Mouse (Mus musculus) cerebellum, adult 2 months (tissue): ENCODE results near the gene Gm20425. TPM values are rescaled to one million over a fixed set of nuclear protein-coding genes. Genes with fewer than 3 reads are reported as not detected.

Experiments
- DNase-seq, 2 experiments: peaks; one replicate each; pipeline ENCODE4 v3.0.0; 2021
- H3K27ac ChIP-seq: fragments of 200-500 bp; 2 replicates; pipeline ENCODE4 v1.5.1; 2012; ENCODE audit warnings: low read length, control low read depth, inconsistent platforms; ENCODE audit not compliant: insufficient read depth
- H3K27me3 ChIP-seq: fragments of 200-500 bp; 2 replicates; pipeline ENCODE4 v1.6.1; 2012; ENCODE audit warnings: inconsistent platforms, mild to moderate bottlenecking, low read length, moderate library complexity; ENCODE audit not compliant: control insufficient read depth, insufficient read depth
- H3K4me1 ChIP-seq: fragments of 200-500 bp; 2 replicates; pipeline ENCODE4 v1.6.1; 2011; ENCODE audit warnings: low read length; ENCODE audit not compliant: control insufficient read depth, insufficient read depth
- H3K4me3 ChIP-seq: fragments of 200-500 bp; replicated peaks from 2 replicates; pipeline ENCODE3; 2011; ENCODE audit warnings: mild to moderate bottlenecking, low read depth, low read length, control low read depth; ENCODE audit not compliant: insufficient read depth
- CTCF ChIP-seq: fragments of 200-500 bp; IDR thresholded peaks from 2 replicates; pipeline ENCODE4 v1.5.1; 2011; ENCODE audit warnings: low read depth, mild to moderate bottlenecking, control low read depth, low read length, moderate library complexity, borderline replicate concordance; ENCODE audit not compliant: insufficient read depth
- POLR2A ChIP-seq: fragments of 200-500 bp; IDR thresholded peaks from 2 replicates; pipeline ENCODE4 v1.6.1; 2011; ENCODE audit warnings: low read length, control low read depth, borderline replicate concordance; ENCODE audit not compliant: insufficient read depth
- WGBS: fragments of 180-500 bp; shearing (Covaris S2); methylation state at CpG from one replicate; pipeline ENCODE4 v1.1.7; 2018; 5-methylcytosine and 5-hydroxymethylcytosine counted together
- polyA plus RNA-seq: library from polyadenylated mRNA; depleted of rRNA; stranded (reverse); fragments of >200 nt; gene quantifications from 2 replicates; pipeline ENCODE4 v1.2.3, GENCODE M21; 2012

Gm20425 gene
- polyA plus RNA-seq, 1 experiment = 0.39 TPM

GRCm38 (mm10) chr9:103229037-103229867 lies 855 bp downstream of the Gm20425 start:
- H3K4me1 ChIP-seq = peaks cover 3% of the 10 kb centered on the region; the same call in 1 of the 2 replicates
- no peaks in the 10 kb centered on the region for H3K27me3 ChIP-seq
- WGBS = 87% methylated on average over 15 of the region's 15 CpGs
- TF ChIP-seq POLR2A = no peak
- no peak for TF ChIP-seq CTCF
- peak overlapping the region; percentile 0 for H3K4me3 ChIP-seq
- DNase-seq = no peak
- H3K27ac ChIP-seq = peak overlapping the region; percentile 31; the same call in 1 of the 2 replicates

DNA sequence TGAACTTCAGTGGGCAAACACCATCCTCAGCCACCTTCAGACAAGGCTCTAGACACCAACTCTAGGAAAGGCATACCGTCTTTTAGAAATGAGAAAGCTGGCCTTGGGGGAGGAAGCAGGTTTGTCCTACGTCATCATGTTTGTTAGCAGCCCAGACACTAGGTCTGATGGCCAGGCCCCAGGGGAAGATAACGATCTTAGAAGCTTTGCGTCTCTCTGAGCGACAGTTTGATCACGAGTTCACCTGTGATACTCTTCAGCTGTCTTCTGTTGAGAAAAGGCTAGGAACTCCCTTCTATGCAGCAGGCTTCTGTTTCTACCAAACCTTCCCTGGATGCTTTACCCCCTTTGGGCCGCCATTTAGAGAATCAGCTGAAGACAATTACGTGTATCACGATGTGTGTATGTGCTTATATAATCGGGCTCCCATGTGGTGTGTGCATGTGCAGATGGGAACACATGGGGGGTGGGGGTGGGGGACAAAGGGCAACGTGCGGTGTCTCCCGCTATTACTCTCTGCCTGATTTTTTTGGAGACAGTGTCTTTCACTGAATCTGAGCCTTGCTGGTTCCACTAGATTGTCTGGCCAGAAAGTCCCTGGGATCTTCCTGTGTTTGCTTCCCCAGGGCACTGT lies 1.6 kb downstream of the Gm20425 start:
- TF ChIP-seq POLR2A = no peak
- DNase-seq = no peak
- 82% methylated on average over 13 of the region's 13 CpGs for WGBS
- Histone ChIP-seq H3K4me1 (peaks cover 3% of the 10 kb centered on the region; the same call in 1 of the 2 replicates), H3K4me3 (no peak overlapping the region), H3K27ac (no peak overlapping the region), H3K27me3 (no peaks in the 10 kb centered on the region)

GRCm38 (mm10) chr9:103227760-103228159 lies 2.3 kb downstream of the Gm20425 start:
- no peak for DNase-seq
- TF ChIP-seq CTCF (no peak), POLR2A (no peak)
- Histone ChIP-seq H3K4me1 (peaks cover 3% of the 10 kb centered on the region; the same call in 1 of the 2 replicates), H3K4me3 (no peak overlapping the region), H3K27ac (no peak overlapping the region), H3K27me3 (no peaks in the 10 kb centered on the region)
- WGBS = 84% methylated on average over 16 of the region's 16 CpGs

- H3K4me1 ChIP-seq = peaks cover 3% of the 10 kb centered on the region; the same call in 1 of the 2 replicates
- TF ChIP-seq POLR2A (no peak), CTCF (no peak)
- H3K4me3 ChIP-seq = no peak overlapping the region
- DNase-seq = no peak
- H3K27ac ChIP-seq = no peak overlapping the region
- WGBS = 84% methylated on average over 15 of the region's 15 CpGs
- H3K27me3 ChIP-seq = no peaks in the 10 kb centered on the region
Measured at GRCm38 (mm10) chr9:103226806-103227205, 3.3 kb downstream of the Gm20425 start.

- WGBS = 66% methylated on average over 3 of the region's 3 CpGs
Measured at GRCm38 (mm10) chr9:103225464-103225863, 4.6 kb downstream of the Gm20425 start.

DNA sequence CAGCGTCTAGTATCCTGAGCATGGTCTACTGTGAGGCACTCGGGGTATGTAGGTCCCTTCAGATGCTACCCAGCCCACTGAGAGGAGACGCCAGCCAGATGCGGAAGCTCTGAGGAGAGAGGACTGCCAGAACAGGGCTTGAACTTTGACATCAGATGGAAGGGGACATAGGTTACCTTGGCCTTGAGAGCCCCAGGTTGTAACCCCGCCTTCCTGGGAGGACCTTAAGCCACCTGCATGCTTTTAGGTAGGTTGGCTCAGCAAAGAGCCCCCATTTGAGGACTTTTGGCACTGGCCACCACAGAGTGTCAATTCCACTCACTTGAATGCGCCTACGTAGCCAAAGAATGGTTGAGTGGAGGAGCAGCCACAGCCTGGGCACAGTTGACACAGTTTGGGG lies 5.4 kb downstream of the Gm20425 start:
- Histone ChIP-seq H3K4me1 (no peaks in the 10 kb centered on the region), H3K4me3 (no peak overlapping the region), H3K27me3 (no peaks in the 10 kb centered on the region), H3K27ac (no peak overlapping the region)
- TF ChIP-seq POLR2A (no peak), CTCF (no peak)
- DNase-seq = no peak
- 91% methylated on average over 7 of the region's 7 CpGs for WGBS

More at GRCm38 (mm10) chr9:103225464-103225863, 4.6 kb downstream of the Gm20425 start:
- H3K27me3 ChIP-seq = no peaks in the 10 kb centered on the region
- no peaks in the 10 kb centered on the region; the same call in 1 of the 2 replicates for H3K4me1 ChIP-seq
- no peak for DNase-seq
- H3K27ac ChIP-seq = no peak overlapping the region
- H3K4me3 ChIP-seq = no peak overlapping the region
- TF ChIP-seq POLR2A (no peak), CTCF (peak; percentile 22; the same call in 1 of the 2 replicates)

DNA sequence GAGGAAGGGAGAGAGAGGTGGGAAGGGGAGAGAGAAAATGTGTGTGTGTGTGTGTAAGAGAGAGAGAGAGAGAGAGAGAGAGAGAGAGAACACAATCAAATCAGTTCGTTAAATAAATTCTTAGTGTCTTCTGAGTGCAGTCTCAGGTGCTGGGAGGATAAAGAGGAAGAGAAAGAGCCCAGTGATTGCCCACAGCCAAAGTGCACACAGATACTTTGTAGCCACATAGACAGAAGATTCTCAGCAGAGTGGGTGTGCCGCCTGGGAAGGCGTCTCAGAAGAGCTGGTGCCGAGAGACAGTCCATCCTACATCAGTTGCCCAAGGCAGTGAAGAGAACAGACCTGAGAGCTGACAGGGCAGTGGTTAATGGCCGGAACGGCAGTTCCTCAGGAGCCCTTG lies 15.8 kb downstream of the Gm20425 start:
- no peak for DNase-seq
- no peaks in the 10 kb centered on the region for H3K4me1 ChIP-seq
- 85% methylated on average over 6 of the region's 6 CpGs for WGBS
- TF ChIP-seq POLR2A = no peak
- no peak for TF ChIP-seq CTCF
- H3K27ac ChIP-seq = no peak overlapping the region
- no peak overlapping the region for H3K4me3 ChIP-seq
- no peaks in the 10 kb centered on the region for H3K27me3 ChIP-seq
